Mouse (Mus musculus) neural tube, embryonic 15.5 days (tissue): Measurements from ENCODE around the gene Stambpl1. TPM values are rescaled to one million over a fixed set of nuclear protein-coding genes. Genes with fewer than 3 reads are reported as not detected.
A peak's percentile ranks its signal among the peaks of the same experiment; 100 is the strongest.
"Not testable (repeated sequence)": the region's sequence is repeated elsewhere in the genome, so short reads cannot be mapped to it uniquely, and the experiment has no call there.

Experiments used
- ATAC-seq: fragments of 200-750 bp; cut with Nextera tagmentation; 2 replicates; pipeline ENCODE4 v1.8.0; 2017; ENCODE audit warnings: mild to moderate bottlenecking, moderate TSS enrichment, moderate library complexity; ENCODE audit not compliant: low FRiP score
- H3K27ac ChIP-seq: fragments of 300-500 bp; sonication (generic); replicated peaks from 2 replicates; pipeline ENCODE4 v1.5.1; 2015; ENCODE audit warnings: mild to moderate bottlenecking, inconsistent platforms
- H3K27me3 ChIP-seq: fragments of 300-500 bp; sonication (generic); replicated peaks from 2 replicates; pipeline ENCODE4 v1.6.1; 2015; ENCODE audit warnings: inconsistent platforms
- H3K36me3 ChIP-seq: fragments of 300-500 bp; sonication (generic); 2 replicates; pipeline ENCODE4 v1.6.1; 2015; ENCODE audit warnings: inconsistent platforms
- H3K4me1 ChIP-seq: fragments of 300-500 bp; sonication (generic); 2 replicates; pipeline ENCODE4 v1.6.1; 2015; ENCODE audit warnings: inconsistent platforms
- H3K4me2 ChIP-seq: fragments of 300-500 bp; sonication (generic); 2 replicates; pipeline ENCODE4 v1.6.1; 2015; ENCODE audit warnings: inconsistent platforms, mild to moderate bottlenecking, moderate library complexity
- H3K4me3 ChIP-seq: fragments of 300-500 bp; sonication (generic); replicated peaks from 2 replicates; pipeline ENCODE4 v1.5.1; 2015; ENCODE audit warnings: mild to moderate bottlenecking, inconsistent platforms
- H3K9ac ChIP-seq: fragments of 300-500 bp; sonication (generic); replicated peaks from 2 replicates; pipeline ENCODE4 v1.6.1; 2015; ENCODE audit warnings: mild to moderate bottlenecking, inconsistent platforms
- H3K9me3 ChIP-seq: fragments of 300-500 bp; sonication (generic); replicated peaks from 2 replicates; pipeline ENCODE4 v1.6.1; 2016; ENCODE audit warnings: inconsistent platforms
- WGBS: fragments of 180-500 bp; shearing (Covaris S2); methylation state at CpG from one replicate; pipeline ENCODE4 v1.1.7; 2015; ENCODE audit warnings: mixed read lengths; 5-methylcytosine and 5-hydroxymethylcytosine counted together
- polyA plus RNA-seq: library from polyadenylated mRNA; unstranded; fragments of >200 nt; fragmentation: Nextera tagmentation; extraction: Ambion mirVana; gene quantifications from 2 replicates; pipeline ENCODE4 v1.2.1, GENCODE M21; 2015

Stambpl1 gene
- polyA plus RNA-seq, 1 experiment from 2014 or later: 25.8 TPM

DNA sequence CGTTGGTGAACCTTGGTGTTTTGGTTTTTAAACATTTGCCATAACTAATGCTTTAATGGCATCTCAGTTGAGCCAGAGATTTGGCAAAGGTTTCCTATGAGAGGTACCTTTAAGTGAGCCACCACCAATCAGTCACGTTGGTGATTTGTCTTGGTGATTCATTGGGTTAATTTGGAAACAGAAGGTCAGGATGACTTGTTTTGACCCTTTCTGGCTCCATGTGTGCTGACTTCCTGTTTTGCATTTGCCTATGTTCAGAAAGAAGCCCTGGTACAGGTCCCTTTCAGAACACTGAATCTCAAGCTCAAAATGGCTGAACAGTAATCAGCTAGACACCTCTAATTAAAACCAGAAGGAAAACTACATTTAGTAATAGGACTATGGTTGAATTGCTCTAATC lies 7.5 kb downstream of the Stambpl1 start:
- no peaks in the 10 kb centered on the region for H3K9me3 ChIP-seq
- no peak overlapping the region for H3K4me2 ChIP-seq
- H3K27me3 ChIP-seq: no peaks in the 10 kb centered on the region
- ATAC-seq: no peak
- H3K4me3 ChIP-seq: no peak overlapping the region
- WGBS: 84% methylated on average over 2 of the region's 2 CpGs
- H3K4me1 ChIP-seq: no peaks in the 10 kb centered on the region
- H3K27ac ChIP-seq: no peak overlapping the region
- no peaks in the 10 kb centered on the region for H3K36me3 ChIP-seq
- H3K9ac ChIP-seq: no peak overlapping the region

DNA sequence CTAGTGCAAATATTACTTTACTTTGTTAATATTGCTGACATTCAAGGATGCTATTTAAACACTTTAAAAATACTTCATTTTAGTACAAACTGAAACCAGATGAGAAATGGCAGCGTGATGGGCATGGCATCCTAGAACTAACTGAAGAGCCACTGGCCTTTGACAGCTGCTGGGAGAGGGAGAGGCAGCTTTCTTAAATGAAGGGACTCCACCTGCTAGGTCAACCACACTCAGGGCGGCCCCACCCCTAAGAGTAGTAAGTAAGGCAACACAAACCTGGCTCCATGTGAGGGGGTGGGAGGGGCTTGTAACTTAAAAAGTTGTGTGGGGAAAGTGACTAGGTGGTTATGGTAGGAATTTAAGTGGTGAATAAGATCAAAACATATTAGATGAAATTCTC lies 10.6 kb downstream of the Stambpl1 start:
- H3K4me1 ChIP-seq: no peaks in the 10 kb centered on the region
- no peak overlapping the region for H3K4me3 ChIP-seq
- WGBS: 85% methylated on average over 2 of the region's 2 CpGs
- no peak overlapping the region for H3K9ac ChIP-seq
- H3K36me3 ChIP-seq: no peaks in the 10 kb centered on the region
- H3K4me2 ChIP-seq: no peak overlapping the region
- no peaks in the 10 kb centered on the region for H3K27me3 ChIP-seq
- ATAC-seq: no peak
- no peak overlapping the region for H3K27ac ChIP-seq
- no peaks in the 10 kb centered on the region for H3K9me3 ChIP-seq

DNA sequence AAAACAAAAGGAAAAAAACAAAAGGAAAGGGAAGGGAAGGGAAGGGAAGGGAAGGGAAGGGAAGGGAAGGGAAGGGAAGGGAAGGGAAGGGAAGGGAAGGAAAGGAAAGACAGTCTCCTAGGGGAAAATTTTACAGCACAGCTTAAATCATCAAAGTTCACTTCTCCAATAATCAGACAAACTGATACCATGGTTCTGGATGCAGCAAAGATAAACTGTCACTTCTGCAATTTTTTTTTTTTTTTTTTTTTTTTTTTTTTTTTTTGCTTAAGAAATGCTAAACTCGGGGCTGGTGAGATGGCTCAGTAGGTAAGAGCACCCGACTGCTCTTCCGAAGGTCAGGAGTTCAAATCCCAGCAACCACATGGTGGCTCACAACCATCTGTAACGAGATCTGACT lies 14.1 kb downstream of the Stambpl1 start:
- not testable (repeated sequence) for H3K4me2 ChIP-seq, H3K4me1 ChIP-seq, H3K27me3 ChIP-seq, ATAC-seq, H3K36me3 ChIP-seq, H3K27ac ChIP-seq, H3K4me3 ChIP-seq, H3K9me3 ChIP-seq, H3K9ac ChIP-seq
- WGBS: 78% methylated on average over 4 of the region's 4 CpGs

DNA sequence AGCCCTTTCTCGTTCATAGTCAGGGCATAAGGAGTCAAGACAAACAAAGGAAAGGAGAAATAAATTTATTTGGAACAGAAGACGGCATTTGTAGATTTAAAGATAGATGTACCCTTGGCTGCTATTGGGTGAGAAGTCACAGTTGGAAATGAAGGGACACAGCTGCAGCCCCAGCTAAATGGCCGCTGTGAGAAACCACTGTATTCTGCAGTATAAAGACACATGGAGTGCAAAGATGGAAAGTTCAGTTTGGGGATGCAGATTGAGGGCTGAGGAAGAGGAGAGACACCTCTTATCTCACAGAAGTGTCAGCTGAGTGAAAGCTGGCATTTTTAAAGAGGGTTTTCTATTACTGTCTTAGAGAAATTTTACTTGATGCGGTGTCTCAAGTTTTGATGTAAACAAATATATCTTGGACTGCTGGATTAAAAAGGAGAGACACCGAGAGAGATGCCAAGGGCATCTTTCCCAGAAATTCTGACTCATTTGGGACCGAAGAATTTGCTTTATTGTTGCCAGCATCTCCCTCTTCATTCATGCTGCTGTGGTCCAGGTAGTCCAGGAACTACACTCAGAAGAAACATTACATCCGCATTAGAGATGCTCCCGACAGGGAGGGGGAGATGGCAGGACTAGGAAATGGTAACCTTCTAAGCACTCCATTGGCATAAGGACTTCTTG lies 14.9 kb downstream of the Stambpl1 start:
- no peak overlapping the region for H3K4me3 ChIP-seq
- no peaks in the 10 kb centered on the region for H3K4me1 ChIP-seq
- no peaks in the 10 kb centered on the region for H3K36me3 ChIP-seq
- H3K27ac ChIP-seq: no peak overlapping the region
- H3K4me2 ChIP-seq: no peak overlapping the region
- no peak overlapping the region for H3K9ac ChIP-seq
- no peaks in the 10 kb centered on the region for H3K27me3 ChIP-seq
- H3K9me3 ChIP-seq: no peaks in the 10 kb centered on the region
- 86% methylated on average over 8 of the region's 8 CpGs for WGBS
- ATAC-seq: no peak

DNA sequence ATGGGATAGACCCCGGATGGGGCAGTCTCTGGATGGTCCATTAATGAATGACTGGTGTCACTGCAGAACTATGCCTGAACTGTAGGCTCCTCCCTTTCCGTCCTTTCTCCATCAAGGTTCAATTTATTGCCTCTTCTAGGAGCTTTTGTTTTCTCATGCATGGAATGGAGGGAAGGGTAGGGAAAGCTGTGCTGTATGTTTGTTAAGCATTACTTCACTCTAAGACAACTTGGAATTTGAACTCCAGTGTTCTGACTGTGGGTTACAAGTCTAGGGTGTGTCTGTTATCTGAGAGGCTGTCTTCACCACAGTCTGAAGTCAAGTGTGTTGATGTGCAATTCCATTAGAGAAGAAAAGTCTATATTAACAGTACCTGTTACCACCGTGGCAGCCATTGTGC lies 17.0 kb downstream of the Stambpl1 start:
- Histone ChIP-seq H3K27me3 (no peaks in the 10 kb centered on the region), H3K9me3 (no peaks in the 10 kb centered on the region), H3K4me3 (no peak overlapping the region), H3K36me3 (no peaks in the 10 kb centered on the region), H3K9ac (no peak overlapping the region), H3K27ac (no peak overlapping the region), H3K4me2 (no peak overlapping the region), H3K4me1 (no peaks in the 10 kb centered on the region)
- ATAC-seq: no peak
- 78% methylated on average over 3 of the region's 3 CpGs for WGBS

DNA sequence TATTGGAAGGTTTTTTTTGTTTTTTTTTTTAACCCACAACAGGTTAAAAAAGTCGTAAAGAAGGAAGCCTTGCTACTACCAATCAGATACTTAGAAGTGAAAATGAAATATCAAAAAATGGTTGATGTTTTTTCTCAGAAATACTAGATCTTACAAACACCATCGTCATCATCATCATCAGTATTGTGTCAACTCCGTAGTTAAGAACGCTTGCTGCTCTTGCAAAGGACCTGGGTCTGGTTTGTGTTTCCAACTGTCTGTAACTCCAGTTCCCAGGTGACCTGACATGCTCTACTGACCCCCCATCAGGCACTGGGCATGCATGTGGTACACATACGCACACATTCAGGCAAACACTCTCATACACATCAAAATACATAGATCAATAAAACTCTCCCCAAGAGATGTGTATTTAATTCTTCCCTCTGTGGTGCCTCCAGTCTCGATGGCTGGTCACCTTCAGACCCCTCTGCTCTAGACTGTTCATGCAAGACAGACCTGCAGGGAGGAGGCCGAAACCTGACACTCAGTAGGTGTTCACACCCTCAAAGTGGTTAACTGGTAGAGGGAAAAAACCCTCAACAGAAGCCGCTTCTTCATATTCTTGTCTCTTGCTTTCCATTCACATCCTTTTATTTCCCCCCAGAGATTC lies 18.0 kb downstream of the Stambpl1 start:
- ATAC-seq: no peak
- Histone ChIP-seq H3K4me1 (no peaks in the 10 kb centered on the region), H3K4me3 (no peak overlapping the region), H3K27ac (no peak overlapping the region), H3K9ac (no peak overlapping the region), H3K27me3 (no peaks in the 10 kb centered on the region), H3K36me3 (no peaks in the 10 kb centered on the region), H3K4me2 (no peak overlapping the region), H3K9me3 (no peaks in the 10 kb centered on the region)
- 89% methylated on average over 8 of the region's 8 CpGs for WGBS

DNA sequence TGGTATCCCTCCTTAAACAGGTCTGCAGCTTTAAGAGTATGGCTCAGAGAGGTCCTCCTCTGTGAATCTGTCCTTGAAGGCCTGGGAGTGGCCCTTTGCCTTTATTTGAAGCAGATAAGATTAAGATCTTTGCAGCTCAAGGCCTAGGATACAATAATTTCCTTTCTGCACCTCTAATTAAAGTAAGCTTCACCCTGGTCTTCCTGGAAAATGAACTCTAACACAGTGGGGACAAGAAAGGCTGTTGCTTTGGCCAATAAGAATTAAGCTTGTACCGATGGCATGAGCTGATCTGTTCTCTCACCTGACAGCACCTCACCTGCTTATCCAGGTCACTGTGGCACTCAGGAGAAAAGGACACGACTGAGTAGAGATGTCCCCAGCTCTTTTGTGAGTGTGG lies 18.8 kb downstream of the Stambpl1 start:
- no peaks in the 10 kb centered on the region for H3K9me3 ChIP-seq
- no peaks in the 10 kb centered on the region for H3K4me1 ChIP-seq
- H3K27me3 ChIP-seq: no peaks in the 10 kb centered on the region
- H3K4me2 ChIP-seq: no peak overlapping the region
- H3K27ac ChIP-seq: no peak overlapping the region
- H3K9ac ChIP-seq: no peak overlapping the region
- no peak overlapping the region for H3K4me3 ChIP-seq
- WGBS: 82% methylated on average over 2 of the region's 2 CpGs
- no peak for ATAC-seq
- H3K36me3 ChIP-seq: no peaks in the 10 kb centered on the region

DNA sequence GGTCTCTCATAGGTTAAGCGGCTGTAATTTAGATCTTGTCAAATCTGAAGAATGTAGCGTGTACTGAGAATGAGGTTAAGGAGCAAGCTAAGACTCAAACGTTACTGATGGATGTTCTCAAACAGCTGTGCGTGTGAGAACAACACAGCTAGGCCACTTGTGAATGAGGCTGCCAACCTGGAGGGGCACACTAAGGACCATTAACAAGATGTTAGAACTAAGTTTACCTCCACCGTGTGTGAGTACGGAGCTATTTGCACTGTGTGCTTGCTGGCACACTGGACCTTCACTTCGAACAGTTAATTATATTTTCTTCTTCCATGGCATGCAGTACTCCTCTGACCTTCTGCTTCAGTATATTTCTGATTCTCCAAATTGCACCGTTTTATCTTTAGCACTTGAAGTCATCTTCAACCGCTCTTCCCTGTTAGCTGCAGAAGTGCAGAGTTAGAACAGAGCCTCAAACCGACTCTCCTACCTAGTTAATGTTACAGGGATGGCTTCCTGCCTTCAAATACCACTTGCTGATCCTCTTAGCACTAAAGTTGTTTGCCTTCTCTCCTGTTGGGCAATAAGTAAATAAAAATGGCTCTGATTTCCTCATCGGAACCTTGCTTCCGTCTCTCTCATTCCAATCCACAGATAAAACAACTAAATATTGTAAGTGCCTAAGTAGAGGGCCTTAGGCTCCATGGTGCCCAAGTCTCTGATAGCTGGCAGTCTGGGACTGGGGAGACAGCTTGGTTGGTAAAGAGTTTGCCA lies 20.6 kb downstream of the Stambpl1 start:
- no peak for ATAC-seq
- Histone ChIP-seq H3K27ac (no peak overlapping the region), H3K4me2 (no peak overlapping the region), H3K4me3 (no peak overlapping the region), H3K9ac (no peak overlapping the region), H3K4me1 (no peaks in the 10 kb centered on the region), H3K27me3 (no peaks in the 10 kb centered on the region), H3K36me3 (no peaks in the 10 kb centered on the region), H3K9me3 (no peaks in the 10 kb centered on the region)
- 90% methylated on average over 12 of the region's 12 CpGs for WGBS

DNA sequence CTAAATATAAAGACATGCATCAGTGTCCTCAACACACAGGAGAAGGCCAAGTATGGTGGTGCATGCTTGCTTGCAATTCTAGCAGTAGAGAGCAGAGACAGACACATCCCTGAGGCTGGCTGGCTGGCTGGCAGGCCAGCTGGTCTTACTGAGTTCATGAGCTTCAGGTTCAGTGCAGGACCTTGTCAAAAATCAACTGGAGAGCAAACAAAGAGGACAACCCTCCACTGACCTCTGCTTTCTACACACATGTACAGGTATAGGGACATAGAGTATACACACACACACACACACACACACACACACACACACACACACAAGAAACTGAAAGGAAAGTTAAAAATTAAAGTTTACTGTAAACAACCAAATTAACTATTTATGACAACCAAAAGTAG lies 21.2 kb downstream of the Stambpl1 start:
- Histone ChIP-seq H3K9ac (no peak overlapping the region), H3K4me3 (no peak overlapping the region), H3K4me1 (no peaks in the 10 kb centered on the region), H3K36me3 (no peaks in the 10 kb centered on the region), H3K9me3 (no peaks in the 10 kb centered on the region), H3K4me2 (no peak overlapping the region), H3K27me3 (no peaks in the 10 kb centered on the region), H3K27ac (no peak overlapping the region)
- no peak for ATAC-seq

DNA sequence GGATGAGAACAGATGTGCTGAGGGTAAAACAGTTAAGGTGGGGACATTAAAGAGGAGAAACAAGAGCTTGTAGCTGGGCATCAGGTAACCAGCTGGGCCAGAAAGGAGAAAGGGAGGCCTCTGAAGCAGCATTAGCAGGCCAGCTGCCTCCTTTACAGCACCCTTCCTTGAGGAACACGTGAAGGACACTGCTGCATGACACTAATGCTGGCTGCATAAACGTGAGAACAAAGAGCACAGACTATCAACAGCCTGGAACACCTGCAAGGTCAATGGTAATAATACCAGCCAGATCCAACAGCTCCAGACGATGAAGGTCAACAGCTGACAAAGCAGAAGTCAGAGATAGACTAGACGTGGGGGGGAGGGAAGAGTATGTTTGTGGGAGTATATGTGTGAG lies 22.1 kb downstream of the Stambpl1 start:
- 68% methylated on average over 4 of the region's 4 CpGs for WGBS
- H3K4me1 ChIP-seq: no peaks in the 10 kb centered on the region
- H3K4me2 ChIP-seq: no peak overlapping the region
- no peaks in the 10 kb centered on the region for H3K27me3 ChIP-seq
- H3K36me3 ChIP-seq: no peaks in the 10 kb centered on the region
- no peak overlapping the region for H3K9ac ChIP-seq
- H3K4me3 ChIP-seq: no peak overlapping the region
- no peak for ATAC-seq
- no peaks in the 10 kb centered on the region for H3K9me3 ChIP-seq
- H3K27ac ChIP-seq: no peak overlapping the region

DNA sequence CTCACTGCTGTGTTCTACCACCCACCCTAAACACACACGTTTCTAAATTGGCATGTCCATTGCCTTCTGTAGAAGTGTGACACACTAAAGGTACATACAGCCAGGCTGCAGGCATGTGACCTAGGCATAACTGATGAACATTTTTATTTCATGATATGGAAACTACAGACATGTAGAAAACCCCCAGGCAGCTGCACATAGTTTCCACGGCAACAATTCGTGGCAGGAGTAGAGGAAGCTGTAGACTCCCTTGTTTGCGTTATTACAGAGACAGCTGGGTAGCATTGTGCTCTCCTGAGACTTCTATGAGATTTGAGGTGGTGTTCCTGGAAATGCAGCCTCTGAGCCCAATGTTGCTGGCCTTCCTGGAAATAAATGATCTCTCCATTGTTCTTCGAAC lies 24.9 kb downstream of the Stambpl1 start:
- WGBS: 62% methylated on average over 5 of the region's 5 CpGs
- H3K4me1 ChIP-seq: no peaks in the 10 kb centered on the region
- H3K36me3 ChIP-seq: 0 out of 2 replicates have a peak, but pooled peaks cover 3% of the 10 kb centered on the region
- peak; percentile 66; the same call in 1 of the 2 replicates for ATAC-seq
- no peak overlapping the region for H3K27ac ChIP-seq
- H3K9me3 ChIP-seq: no peaks in the 10 kb centered on the region
- H3K4me2 ChIP-seq: no peak overlapping the region
- no peaks in the 10 kb centered on the region for H3K27me3 ChIP-seq
- H3K4me3 ChIP-seq: no peak overlapping the region
- H3K9ac ChIP-seq: no peak overlapping the region

DNA sequence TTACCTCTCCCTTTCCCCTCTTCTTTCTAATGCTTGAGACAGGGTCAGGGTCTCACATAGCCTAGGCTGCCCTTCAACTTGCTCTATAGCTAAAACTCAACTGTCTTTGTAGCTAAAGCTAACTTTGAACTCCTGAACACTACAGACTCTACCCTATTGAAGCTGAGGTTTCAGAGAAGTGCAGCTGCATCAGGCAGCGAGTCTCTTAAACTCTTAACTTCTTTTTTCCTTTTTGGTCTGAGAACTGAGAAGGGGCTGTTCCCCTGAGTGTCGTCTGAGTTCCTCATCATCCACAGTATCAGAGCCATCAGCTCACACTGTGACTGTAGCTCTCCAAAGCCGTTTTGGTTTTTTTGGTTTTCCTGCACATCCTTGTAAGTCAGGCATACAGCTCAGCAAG lies 25.7 kb downstream of the Stambpl1 start:
- Histone ChIP-seq H3K27me3 (no peaks in the 10 kb centered on the region), H3K4me2 (no peak overlapping the region), H3K9me3 (no peaks in the 10 kb centered on the region), H3K27ac (no peak overlapping the region), H3K4me1 (no peaks in the 10 kb centered on the region), H3K36me3 (0 out of 2 replicates have a peak, but pooled peaks cover 3% of the 10 kb centered on the region), H3K4me3 (no peak overlapping the region), H3K9ac (no peak overlapping the region)
- no peak for ATAC-seq
- 88% methylated on average over 3 of the region's 3 CpGs for WGBS
